Mouse (Mus musculus): ENCODE data around the gene Rexo4.

Gene Rexo4

GRCm38 (mm10) chr2:26910124-26910993, 53.8 kb downstream of the Rexo4 start, which contains the start of the genes Med22 and Rpl7a:
Gene Med22 (minus strand): TSS chr2:26910677.
Gene Rpl7a (plus strand): TSS chr2:26910764.
- DNase-seq (ENCODE audit: low read depth), result peak; percentile 99

GRCm38 (mm10) chr2:26909387-26909784, 54.8 kb downstream of the Rexo4 start:
- DNase-seq (ENCODE audit: low read depth), result no peak

GRCm38 (mm10) chr2:26908710-26909386, 55.3 kb downstream of the Rexo4 start:
- DNase-seq (ENCODE audit: low read depth), result no peak

GRCm38 (mm10) chr2:26907109-26907508, 57.1 kb downstream of the Rexo4 start:
- no peak for DNase-seq (ENCODE audit: low read depth)

- no peak for DNase-seq (ENCODE audit: low read depth)
Observed at GRCm38 (mm10) chr2:26906431-26906830, 57.8 kb downstream of the Rexo4 start.

GRCm38 (mm10) chr2:26905936-26906335, 58.2 kb downstream of the Rexo4 start:
- DNase-seq (ENCODE audit: low read depth), result no peak
